8 mouse cellular contexts compared by ENCODE assay signal in the genomic region with DNA sequence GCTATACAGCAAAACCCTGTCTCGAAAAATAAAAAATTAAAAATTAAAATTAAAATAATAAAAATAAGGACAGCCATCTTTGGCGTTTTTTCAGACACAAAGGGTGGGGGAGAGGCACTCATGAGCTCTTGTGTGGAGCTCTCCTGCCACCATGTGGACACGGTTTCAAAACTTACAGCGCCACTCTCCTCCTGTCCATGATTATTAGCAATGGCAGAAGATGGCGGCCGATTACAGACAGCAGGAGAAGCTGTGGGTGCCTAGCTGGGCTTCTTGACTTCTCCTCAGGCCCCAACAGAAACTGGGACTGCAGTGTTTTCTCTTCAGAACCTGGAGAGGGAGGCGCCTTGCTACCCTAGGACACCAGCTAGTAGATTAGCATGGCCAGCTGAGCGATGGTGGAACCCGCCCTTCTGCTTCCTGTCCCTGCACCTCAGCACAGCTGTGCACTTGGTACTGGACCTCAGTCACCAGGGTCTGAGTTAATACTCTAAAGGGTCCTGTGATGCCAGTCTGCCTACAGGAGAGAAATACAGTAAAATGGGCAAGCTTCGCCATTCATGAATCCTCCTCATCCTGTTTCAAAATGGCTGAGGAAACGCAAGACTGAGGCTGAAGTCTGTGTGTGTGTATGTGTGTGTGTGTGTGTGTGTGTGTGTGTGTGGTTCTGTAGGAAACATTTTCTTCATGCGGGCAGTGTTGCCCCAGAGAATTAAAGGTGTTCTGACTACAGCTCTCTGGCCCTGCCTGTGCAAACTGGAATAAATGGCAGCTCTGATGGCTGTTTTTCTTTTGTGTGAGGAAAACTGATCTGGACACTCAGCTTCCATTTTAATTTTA.
DNase-seq lines count a peak whose midpoint lies in the region; ATAC-seq and TF ChIP-seq lines count a peak whose summit lies in the region.

No protein-coding gene starts in this region.

- peak; percentile 33 for DNase-seq in adrenal gland, adult 2 months
- DNase-seq in adrenal gland, postnatal 4 days (ENCODE audit: low spot score in 2 of 2) = no peak
- DNase-seq in lung, embryonic 14.5 days = peak; percentile 71
- no peak for DNase-seq in lung, postnatal 10 days
- no peak for DNase-seq in adrenal gland, postnatal 10 days

- 79% methylated on average over 12 of the region's 12 CpGs for WGBS in lung, embryonic 14.5 days
- WGBS in forebrain, embryonic 12.5 days = 65% methylated on average over 12 of the region's 12 CpGs
- WGBS in intestine, embryonic 15.5 days = 77% methylated on average over 12 of the region's 12 CpGs
- 72% methylated on average over 12 of the region's 12 CpGs for WGBS in midbrain, embryonic 16.5 days

- H3K27me3 ChIP-seq in lung, embryonic 14.5 days (ENCODE audit: insufficient read depth, low read length) = no peaks in the 10 kb centered on the region
- no peaks in the 10 kb centered on the region for H3K27me3 ChIP-seq in forebrain, embryonic 12.5 days
- no peaks in the 10 kb centered on the region for H3K27me3 ChIP-seq in intestine, embryonic 15.5 days (replicated peaks)
- H3K27me3 ChIP-seq in midbrain, embryonic 16.5 days (ENCODE audit: control insufficient read depth, insufficient read depth, low read depth, low read length) = no peaks in the 10 kb centered on the region

- H3K4me1 ChIP-seq in lung, embryonic 14.5 days (ENCODE audit: insufficient read depth) = no peaks in the 10 kb centered on the region
- H3K4me1 ChIP-seq in forebrain, embryonic 12.5 days = no peaks in the 10 kb centered on the region
- no peaks in the 10 kb centered on the region for H3K4me1 ChIP-seq in intestine, embryonic 15.5 days (replicated peaks)
- H3K4me1 ChIP-seq in midbrain, embryonic 16.5 days (ENCODE audit: control insufficient read depth, insufficient read depth, low read length) = no peaks in the 10 kb centered on the region

- no peak; the same call in 1 of the 2 replicates for ATAC-seq in lung, embryonic 14.5 days (ENCODE audit: insufficient read depth)
- no peak for ATAC-seq in forebrain, embryonic 12.5 days (ENCODE audit: low FRiP score)
- no peak for ATAC-seq in intestine, embryonic 15.5 days
- ATAC-seq in midbrain, embryonic 16.5 days = 0 out of 2 replicates have a peak, but pooled peaks have one; percentile 51

- no peak overlapping the region for H3K4me3 ChIP-seq in lung, embryonic 14.5 days (ENCODE audit: low read depth, low read length)
- H3K4me3 ChIP-seq in forebrain, embryonic 12.5 days (replicated peaks) = 0 out of 2 replicates have a peak overlapping the region, but pooled peaks have one; percentile 7
- 0 out of 2 replicates have a peak overlapping the region, but pooled peaks have one; percentile 16 for H3K4me3 ChIP-seq in intestine, embryonic 15.5 days (replicated peaks)
- H3K4me3 ChIP-seq in midbrain, embryonic 16.5 days (ENCODE audit: low read depth, low read length) = no peak overlapping the region

- no peaks in the 10 kb centered on the region for H3K9me3 ChIP-seq in lung, embryonic 14.5 days (ENCODE audit: low read depth, low read length)
- H3K9me3 ChIP-seq in forebrain, embryonic 12.5 days = no peaks in the 10 kb centered on the region
- H3K9me3 ChIP-seq in intestine, embryonic 15.5 days = no peaks in the 10 kb centered on the region
- H3K9me3 ChIP-seq in midbrain, embryonic 16.5 days (replicated peaks; ENCODE audit: control insufficient read depth, low read length, poor library complexity, severe bottlenecking) = no peaks in the 10 kb centered on the region

- H3K4me2 ChIP-seq in lung, embryonic 14.5 days = no peak overlapping the region
- H3K4me2 ChIP-seq in forebrain, embryonic 12.5 days = no peak overlapping the region
- peak overlapping the region; percentile 33 for H3K4me2 ChIP-seq in intestine, embryonic 15.5 days (replicated peaks)
- no peak overlapping the region for H3K4me2 ChIP-seq in midbrain, embryonic 16.5 days (ENCODE audit: low read length)

- no peak overlapping the region for H3K27ac ChIP-seq in lung, embryonic 14.5 days (ENCODE audit: low read depth)
- no peak overlapping the region for H3K27ac ChIP-seq in forebrain, embryonic 12.5 days
- H3K27ac ChIP-seq in intestine, embryonic 15.5 days = no peak overlapping the region
- H3K27ac ChIP-seq in midbrain, embryonic 16.5 days (ENCODE audit: low read length) = peak overlapping the region; percentile 58

- TF ChIP-seq CTCF in lung, embryonic 14.5 days (IDR thresholded peaks at IDR 0.05; ENCODE audit: low read depth) = peak; percentile 59

- H3K9ac ChIP-seq in lung, embryonic 14.5 days = no peak overlapping the region
- no peak overlapping the region for H3K9ac ChIP-seq in forebrain, embryonic 12.5 days
- no peak overlapping the region for H3K9ac ChIP-seq in intestine, embryonic 15.5 days
- H3K9ac ChIP-seq in midbrain, embryonic 16.5 days (ENCODE audit: low read depth, low read length) = no peak overlapping the region

- H3K36me3 ChIP-seq in lung, embryonic 14.5 days (ENCODE audit: insufficient read depth) = peaks cover 11% of the 10 kb centered on the region; the same call in 1 of the 2 replicates
- peaks cover 9% of the 10 kb centered on the region for H3K36me3 ChIP-seq in forebrain, embryonic 12.5 days (replicated peaks)
- H3K36me3 ChIP-seq in intestine, embryonic 15.5 days = no peaks in the 10 kb centered on the region
- H3K36me3 ChIP-seq in midbrain, embryonic 16.5 days (ENCODE audit: control insufficient read depth, insufficient read depth, low read length) = no peaks in the 10 kb centered on the region

Comparison
In these comparisons a context has a peak if more than half of its experiments do, and no peak if none do; other contexts are left out.
1. DNase-seq: peak in adrenal gland, adult 2 months (single experiment) and lung, embryonic 14.5 days (single experiment); none in adrenal gland, postnatal 4 days (0 of 2), lung, postnatal 10 days (single experiment) and adrenal gland, postnatal 10 days (single experiment).
2. H3K4me3 ChIP-seq: peak in forebrain, embryonic 12.5 days (single experiment) and intestine, embryonic 15.5 days (single experiment); none in lung, embryonic 14.5 days (single experiment) and midbrain, embryonic 16.5 days (single experiment).